Mouse (Mus musculus) kidney, adult 11 months (tissue): Measurements from ENCODE around the gene Gm20696.

Experiments used
- DNase-seq: peaks from one replicate; pipeline ENCODE4 v3.0.0; 2022

The Gm20696 gene

DNA sequence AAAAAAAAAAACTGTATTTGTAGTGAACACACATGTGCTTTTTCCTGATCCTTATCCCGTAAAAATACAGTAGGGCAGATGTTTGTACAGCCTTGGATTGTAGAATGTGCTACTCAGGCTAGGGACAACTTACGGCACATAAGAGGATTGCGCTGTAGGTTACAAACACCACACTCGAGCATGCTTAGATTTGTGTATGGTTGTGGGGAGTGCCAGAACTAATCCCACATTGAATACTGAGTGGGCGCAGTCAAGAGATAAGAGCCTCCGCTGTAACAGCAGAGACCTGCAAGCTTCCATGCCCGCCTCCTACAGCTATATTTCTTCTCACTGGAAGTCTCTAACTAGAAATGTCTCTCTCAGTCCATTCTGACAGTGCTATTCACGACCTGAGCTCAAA lies 431.0 kb downstream of the Gm20696 start:
- DNase-seq: no peak

DNA sequence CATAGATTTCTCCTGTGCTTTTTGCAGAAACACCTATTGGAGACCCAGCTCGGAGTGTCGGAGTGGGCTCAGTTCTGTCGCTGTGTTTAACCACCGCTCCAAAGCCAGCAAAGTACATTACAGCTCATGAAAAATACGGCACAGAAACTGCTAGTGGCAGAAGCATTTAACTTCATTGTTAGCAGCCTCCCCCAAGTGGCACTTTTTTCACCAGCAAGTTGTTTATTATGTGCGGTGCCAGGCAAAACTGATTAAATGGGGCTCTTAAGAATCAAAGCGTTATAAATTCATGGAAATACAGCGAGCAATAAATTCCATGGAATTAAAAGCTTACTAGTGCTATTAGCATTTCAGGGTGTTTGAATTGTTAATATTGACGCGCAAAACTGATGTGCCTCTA lies 433.2 kb downstream of the Gm20696 start:
- no peak for DNase-seq

DNA sequence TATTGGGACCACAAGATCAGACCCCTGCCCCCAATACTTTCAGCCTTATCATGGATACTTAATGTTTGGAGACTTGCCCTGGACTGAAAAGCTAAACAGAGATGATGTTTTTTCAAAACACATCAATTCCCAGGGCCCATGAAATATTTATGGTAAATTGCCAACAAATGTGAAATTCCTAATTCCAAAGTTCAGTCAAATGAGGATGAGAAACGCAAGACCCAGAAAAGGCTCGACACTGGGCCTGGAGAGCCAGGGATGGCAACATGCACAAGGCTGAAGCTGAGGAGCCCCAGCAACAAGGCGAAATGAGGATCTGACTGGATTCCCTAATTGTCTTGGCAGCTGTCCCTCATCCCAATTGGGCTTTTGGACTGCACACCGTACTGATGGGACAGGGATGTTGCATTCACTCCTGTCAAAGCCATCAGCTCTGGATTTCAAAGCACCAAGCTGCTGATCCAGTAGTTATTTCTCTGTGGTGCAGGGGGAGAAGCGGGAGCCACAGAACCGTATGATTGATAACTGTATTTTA lies 438.2 kb downstream of the Gm20696 start:
- DNase-seq: no peak

DNA sequence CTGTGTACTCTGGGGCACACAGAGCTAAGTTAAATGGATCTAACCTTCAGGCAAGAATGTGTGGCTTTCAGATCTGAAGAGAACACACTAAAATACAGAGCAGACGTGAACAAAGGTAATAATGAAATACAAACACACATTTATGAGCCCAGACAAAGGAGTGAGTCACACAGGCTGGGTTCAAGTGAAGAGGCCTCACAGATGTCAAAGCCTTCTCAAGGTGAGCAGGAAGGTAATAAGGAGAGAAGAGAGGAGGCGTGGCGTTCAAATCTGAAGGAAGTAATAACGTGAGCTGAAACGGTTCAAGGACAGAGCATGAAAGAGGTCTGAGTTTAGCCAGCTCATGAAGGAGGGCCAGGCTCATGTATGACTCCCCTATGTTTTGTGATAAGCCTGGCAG lies 445.4 kb downstream of the Gm20696 start:
- no peak for DNase-seq

DNA sequence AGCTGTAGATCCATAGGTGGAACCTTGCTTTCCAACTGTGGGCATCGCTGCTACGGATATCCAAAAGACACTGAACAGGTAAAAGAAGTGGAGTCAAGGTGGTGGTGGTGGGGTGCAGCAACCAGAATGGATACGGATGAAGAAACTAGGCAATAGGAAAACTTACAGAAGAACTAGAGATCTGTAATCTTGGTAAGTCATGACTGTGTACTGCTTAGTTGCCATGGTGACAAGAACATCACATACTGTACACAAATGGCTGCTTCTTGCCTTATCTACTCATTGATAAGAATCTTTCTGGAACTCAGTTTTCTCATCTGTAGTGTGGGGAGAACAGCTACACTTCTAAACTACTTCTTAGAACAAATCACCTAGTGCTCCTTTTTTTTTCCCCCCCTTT lies 446.1 kb downstream of the Gm20696 start:
- no peak for DNase-seq

DNA sequence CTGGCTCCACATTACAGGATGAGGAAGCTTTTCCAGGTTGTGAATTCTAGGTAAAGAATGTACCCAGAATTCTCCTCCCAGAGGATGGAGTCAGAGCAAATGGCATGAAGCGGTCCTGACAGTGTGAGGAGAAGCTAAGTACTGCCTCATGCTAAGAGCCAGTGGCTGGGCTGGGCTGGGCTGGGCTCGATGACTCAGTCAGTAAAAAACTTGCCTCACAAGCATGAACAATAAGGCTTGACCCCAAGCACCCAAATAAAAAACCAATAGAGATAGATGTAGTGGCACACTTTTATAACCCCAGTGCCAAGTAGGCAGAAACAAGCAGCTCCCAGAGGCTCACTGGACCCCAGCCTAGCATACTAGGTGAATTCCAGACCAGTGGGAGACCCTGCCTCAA lies 448.8 kb downstream of the Gm20696 start:
- no peak for DNase-seq

DNA sequence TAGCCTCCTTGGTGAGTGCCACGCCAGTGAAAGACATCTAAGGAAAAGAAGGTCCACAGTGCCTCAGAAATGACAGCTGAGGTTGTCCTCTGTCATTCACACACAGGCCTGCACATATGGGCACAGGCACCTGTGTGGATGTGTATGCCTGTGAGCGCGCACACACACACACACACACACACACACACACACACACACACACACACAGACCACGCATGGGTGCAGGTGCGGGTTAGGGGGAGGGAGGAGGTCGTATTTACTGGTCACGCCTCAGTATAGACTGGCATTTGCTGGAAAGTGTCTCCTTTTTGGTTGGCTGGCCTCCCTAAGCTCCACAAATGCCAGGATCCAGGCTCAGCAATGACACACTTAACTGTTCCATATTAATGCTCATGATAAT lies 449.4 kb downstream of the Gm20696 start:
- no peak for DNase-seq

DNA sequence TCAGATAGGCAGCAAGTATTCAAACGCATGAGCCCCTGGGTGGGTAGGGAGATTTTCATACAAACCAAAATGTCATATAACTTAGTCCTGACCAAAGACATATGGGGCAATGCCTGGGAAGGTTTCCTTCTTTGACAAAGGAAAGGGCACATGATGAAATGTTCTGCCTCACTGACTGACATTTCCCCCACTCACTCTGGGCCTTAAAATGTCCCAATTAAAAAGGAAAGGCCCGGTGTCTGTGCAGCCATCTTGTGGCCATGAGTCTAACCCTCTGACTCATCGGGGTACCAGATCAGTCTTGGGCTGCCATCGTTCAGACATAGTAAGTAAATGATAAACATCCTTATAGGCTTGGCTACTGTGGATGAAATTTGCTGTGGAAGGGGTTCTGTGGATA lies 454.1 kb downstream of the Gm20696 start:
- DNase-seq: no peak

DNA sequence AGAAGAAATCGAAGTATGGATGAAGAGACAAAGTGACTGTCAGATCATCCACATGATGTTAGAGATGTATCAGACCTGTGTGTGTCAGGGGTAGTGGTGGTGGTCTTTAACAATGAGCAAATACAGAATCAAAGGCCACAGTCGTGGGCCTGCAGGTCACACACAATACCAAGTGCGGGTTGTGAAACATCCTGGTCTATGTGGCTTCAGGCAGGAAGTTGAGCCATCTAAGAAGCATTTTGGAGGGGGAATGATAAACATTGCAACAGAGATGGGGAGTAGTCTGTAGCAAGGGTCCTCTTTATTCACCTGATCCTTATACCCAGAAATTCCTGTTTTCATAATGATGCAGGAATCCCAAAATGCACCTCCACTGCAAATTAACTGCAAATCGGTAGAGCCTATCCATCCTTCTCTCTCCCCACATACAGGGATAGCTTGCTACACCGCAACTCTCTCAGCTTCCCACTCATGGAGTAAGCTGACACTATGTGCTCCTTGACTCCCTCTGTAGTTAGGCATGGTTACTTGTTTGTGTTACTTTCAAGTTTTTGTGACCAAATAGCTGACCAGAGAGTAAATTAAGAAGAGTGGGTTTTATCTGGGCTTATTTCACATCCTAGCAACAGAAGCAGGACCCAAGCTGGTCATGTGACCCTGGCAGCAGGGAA lies 454.8 kb downstream of the Gm20696 start:
- no peak for DNase-seq

DNA sequence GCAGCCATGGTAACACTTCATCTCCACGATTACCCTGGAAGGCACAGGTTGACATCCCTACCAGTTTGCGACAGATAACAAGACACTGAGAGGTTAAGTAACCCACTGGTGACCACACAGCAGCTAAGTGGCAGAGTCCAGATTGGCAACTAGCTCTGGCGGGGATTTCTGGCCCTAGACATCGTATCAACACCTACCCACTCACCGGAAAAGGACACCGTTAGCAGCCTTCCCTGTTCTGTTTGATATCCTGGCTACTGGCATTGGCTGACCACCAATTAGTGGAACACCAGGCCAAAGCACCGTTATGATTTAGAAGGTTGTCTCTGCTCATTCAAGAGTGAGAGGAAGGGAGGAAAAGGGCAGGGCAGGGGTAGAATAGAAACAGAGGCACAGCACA lies 456.4 kb downstream of the Gm20696 start:
- no peak for DNase-seq
